Mouse (Mus musculus) cortical plate, adult 2 months (tissue): ENCODE measurements around the gene Fkbp5.

ENCODE experiments used
- CTCF ChIP-seq: fragments of 200-500 bp; IDR thresholded peaks from 2 replicates; pipeline ENCODE4 v1.5.1; 2011; ENCODE audit warnings: mild to moderate bottlenecking, control low read depth, low read length; ENCODE audit not compliant: insufficient read depth; ENCODE audit errors: extremely low read depth
- POLR2A ChIP-seq: fragments of 200-500 bp; IDR thresholded peaks from 2 replicates; pipeline ENCODE4 v1.6.1; 2011; ENCODE audit warnings: mild to moderate bottlenecking, low read length, control low read depth; ENCODE audit not compliant: insufficient read depth; ENCODE audit errors: extremely low read depth

DNA sequence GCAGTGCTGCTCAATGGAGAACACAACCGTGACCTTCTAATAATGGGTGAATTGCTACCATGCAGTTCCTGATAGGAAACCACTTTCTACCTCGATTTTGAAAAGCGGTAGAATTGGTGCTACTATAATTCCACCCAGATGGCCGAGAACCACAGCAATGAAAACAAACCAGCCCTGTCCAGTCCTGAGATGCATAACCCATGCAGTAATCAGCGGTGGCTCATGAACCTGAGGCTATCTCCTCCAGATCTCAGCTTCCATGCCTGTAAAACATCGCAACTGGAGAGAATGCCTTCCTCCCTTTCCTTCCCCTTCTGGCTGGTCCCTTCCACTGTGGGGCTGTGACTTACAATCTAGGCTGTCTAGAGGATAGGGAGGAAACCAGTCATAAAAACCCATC is 46.5 kb downstream of the Fkbp5 start:
- no peak for TF ChIP-seq CTCF
- no peak for TF ChIP-seq POLR2A
